Comparison of ENCODE assay signal across 24 mouse cellular contexts in genomic region chr15:79001559-79001958, GRCm38 (mm10). TPM values are rescaled to one million over a fixed set of nuclear protein-coding genes. Genes with fewer than 3 reads are reported as not detected.
DNase-seq lines count a peak whose midpoint lies in the region; ATAC-seq and TF ChIP-seq lines count a peak whose summit lies in the region.
"Had no signal": no experiment of that assay in that cellular context is flagged by ENCODE, and none has a peak within 500 bp of the region (broad histone marks: within the 10 kb centered on the region; RNA-seq: fewer than 3 reads in every experiment).

No protein-coding gene starts in this region.

- no peak for TF ChIP-seq CTCF in cerebellum, adult 2 months (IDR thresholded peaks at IDR 0.05; ENCODE audit: borderline replicate concordance, insufficient read depth, low read depth, low read length)

- H3K27ac ChIP-seq in cerebellum, adult 2 months (ENCODE audit: insufficient read depth, low read length): peak overlapping the region; percentile 23; the same call in 1 of the 2 replicates
- no peak overlapping the region for H3K27ac ChIP-seq in kidney, embryonic 14.5 days (ENCODE audit: low read depth, low read length)
- H3K27ac ChIP-seq in forebrain, embryonic 10.5 days: no peak overlapping the region
- H3K27ac ChIP-seq: embryonic facial prominence, embryonic 12.5 days; forebrain, embryonic 12.5 days; heart, adult 2 months; hindbrain, embryonic 12.5 days; kidney, postnatal 0 days had no signal

- H3K9me3 ChIP-seq in kidney, embryonic 14.5 days (ENCODE audit: control insufficient read depth, low read length): no peaks in the 10 kb centered on the region
- no peaks in the 10 kb centered on the region for H3K9me3 ChIP-seq in forebrain, embryonic 10.5 days
- H3K9me3 ChIP-seq: embryonic facial prominence, embryonic 12.5 days; forebrain, embryonic 12.5 days; hindbrain, embryonic 12.5 days had no signal

- H3K36me3 ChIP-seq in kidney, embryonic 14.5 days (ENCODE audit: control insufficient read depth, insufficient read depth, low read length): peaks cover 76% of the 10 kb centered on the region
- peaks cover 97% of the 10 kb centered on the region for H3K36me3 ChIP-seq in forebrain, embryonic 10.5 days (replicated peaks)

- TF ChIP-seq POLR2A in cerebellum, adult 2 months (IDR thresholded peaks at IDR 0.05; ENCODE audit: borderline replicate concordance, insufficient read depth, low read length): no peak

- no peak overlapping the region for H3K9ac ChIP-seq in kidney, embryonic 14.5 days (ENCODE audit: low read depth, low read length)
- H3K9ac ChIP-seq: embryonic facial prominence, embryonic 12.5 days; forebrain, embryonic 12.5 days; hindbrain, embryonic 12.5 days had no signal

- DNase-seq in adrenal gland, adult (ENCODE audit: inconsistent age in 2 of 2, low spot score in 1 of 2): peak; percentile 47 to 74
- no peak for DNase-seq in adrenal gland, adult 8-10 months
- DNase-seq in cerebellum, adult 2 months: no peak
- no peak for DNase-seq in cerebellum, postnatal 25 days
- no peak for DNase-seq in kidney, postnatal 10 days
- no peak for DNase-seq in forebrain, embryonic 10.5 days (ENCODE audit: extremely low spot score, low spot score)
- DNase-seq: B cell, adult 2 months; embryo, embryonic 11 days; gastrocnemius, postnatal 10 days; heart, adult 2 months had no signal

- peaks cover 34% of the 10 kb centered on the region for H3K4me1 ChIP-seq in cerebellum, adult 2 months (ENCODE audit: control insufficient read depth, insufficient read depth, low read length)
- peaks cover 18% of the 10 kb centered on the region for H3K4me1 ChIP-seq in kidney, embryonic 14.5 days (ENCODE audit: control insufficient read depth, insufficient read depth, low read length)
- peaks cover 20% of the 10 kb centered on the region for H3K4me1 ChIP-seq in forebrain, embryonic 10.5 days
- H3K4me1 ChIP-seq: forebrain, embryonic 12.5 days; hindbrain, embryonic 12.5 days had no signal

- ATAC-seq in kidney, embryonic 14.5 days (ENCODE audit: low FRiP score, low TSS enrichment): peak; percentile 10; the same call in 1 of the 2 replicates
- ATAC-seq: CD4-positive, CD25-positive, alpha-beta regulatory T cell, adult 4 months; forebrain, embryonic 16.5 days; hindbrain, embryonic 16.5 days; inflammation-experienced regulatory T-cells, adult 6 months; intestine, postnatal 0 days had no signal

- H3K4me3 ChIP-seq in cerebellum, adult 2 months (replicated peaks; ENCODE audit: insufficient read depth, low read depth, low read length): no peak overlapping the region
- no peak overlapping the region for H3K4me3 ChIP-seq in kidney, embryonic 14.5 days (ENCODE audit: low read length)
- H3K4me3 ChIP-seq in forebrain, embryonic 10.5 days: no peak overlapping the region
- H3K4me3 ChIP-seq: embryonic facial prominence, embryonic 12.5 days; forebrain, embryonic 12.5 days; heart, adult 2 months; hindbrain, embryonic 12.5 days had no signal

- no peaks in the 10 kb centered on the region for H3K27me3 ChIP-seq in cerebellum, adult 2 months (ENCODE audit: control insufficient read depth, insufficient read depth, low read length)
- H3K27me3 ChIP-seq in kidney, embryonic 14.5 days (ENCODE audit: control insufficient read depth, insufficient read depth, low read length): no peaks in the 10 kb centered on the region
- no peaks in the 10 kb centered on the region for H3K27me3 ChIP-seq in forebrain, embryonic 10.5 days (ENCODE audit: poor library complexity, severe bottlenecking)
- H3K27me3 ChIP-seq: embryonic facial prominence, embryonic 12.5 days; forebrain, embryonic 12.5 days; hindbrain, embryonic 12.5 days had no signal

- 90% methylated on average over 5 of the region's 5 CpGs for WGBS in cerebellum, adult 2 months
- WGBS in kidney, embryonic 14.5 days: 91% methylated on average over 5 of the region's 5 CpGs
- 95% methylated on average over 5 of the region's 5 CpGs for WGBS in forebrain, embryonic 10.5 days

- no peak overlapping the region for H3K4me2 ChIP-seq in kidney, embryonic 14.5 days (replicated peaks; ENCODE audit: low read depth, low read length)
- H3K4me2 ChIP-seq: embryonic facial prominence, embryonic 12.5 days; forebrain, embryonic 12.5 days; hindbrain, embryonic 12.5 days had no signal

RNA-seq across cellular contexts. Expression of gene H1f0, which starts 26.7 kb away (rescaled TPM):
- 100 to 1,000 TPM; 122 to 250 (median 176) TPM for total RNA-seq in adrenal gland, adult 8-10 months (2022)
- 197 and 242 TPM in 2 replicates for polyA plus RNA-seq in cerebellum, adult 2 months (2012; rRNA removed)
- polyA plus RNA-seq in kidney, embryonic 14.5 days (2014; fragmentation: Nextera tagmentation; extraction: Ambion mirVana): 137 and 306 TPM in 2 replicates
- polyA plus RNA-seq in forebrain, embryonic 10.5 days (2016; fragmentation: Nextera tagmentation; extraction: Ambion mirVana): 427 and 444 TPM in 2 replicates

RNA-seq across cellular contexts. Expression of gene Galr3, which starts 40.1 kb away (rescaled TPM):
- total RNA-seq in adrenal gland, adult 8-10 months (2022): under 1 TPM in 3 of 4 experiments, not detected in 1; 0.28 to 0.31 (median 0.30) TPM
- polyA plus RNA-seq in cerebellum, adult 2 months (2012; rRNA removed): 0.11 and 0.26 TPM in 2 replicates
- polyA plus RNA-seq in kidney, embryonic 14.5 days (2014; fragmentation: Nextera tagmentation; extraction: Ambion mirVana): 0.28 TPM in 1 of 2 replicates, not detected in the other
- not detected in 2 replicates for polyA plus RNA-seq in forebrain, embryonic 10.5 days (2016; fragmentation: Nextera tagmentation; extraction: Ambion mirVana)
- total RNA-seq: gastrocnemius, postnatal 4 days; heart, adult 2 months; heart, postnatal 10 days; heart, postnatal 4 days had no signal
- polyA plus RNA-seq: CD4-positive, CD25-positive, alpha-beta regulatory T cell, adult 4 months; embryonic facial prominence, embryonic 12.5 days; forebrain, embryonic 12.5 days; forebrain, embryonic 16.5 days; heart, adult 2 months; heart, embryonic 14.5 days; hindbrain, embryonic 12.5 days; inflammation-experienced regulatory T-cells, adult 6 months had no signal

RNA-seq across cellular contexts. Expression of gene Triobp, which starts 54.0 kb away (rescaled TPM):
- 100 to 1,000 TPM; 121 to 175 (median 150) TPM for total RNA-seq in adrenal gland, adult 8-10 months (2022)
- polyA plus RNA-seq in cerebellum, adult 2 months (2012; rRNA removed): 35.3 and 39.4 TPM in 2 replicates
- 50.6 and 54.9 TPM in 2 replicates for polyA plus RNA-seq in kidney, embryonic 14.5 days (2014; fragmentation: Nextera tagmentation; extraction: Ambion mirVana)
- 39.7 and 41.6 TPM in 2 replicates for polyA plus RNA-seq in forebrain, embryonic 10.5 days (2016; fragmentation: Nextera tagmentation; extraction: Ambion mirVana)

Comparison
In these comparisons a context has a peak if more than half of its experiments do, and no peak if none do; other contexts are left out.
1. DNase-seq: peak in adrenal gland, adult (2 of 2); none in adrenal gland, adult 8-10 months (single experiment), cerebellum, adult 2 months (0 of 2), cerebellum, postnatal 25 days (0 of 2), kidney, postnatal 10 days (single experiment) and forebrain, embryonic 10.5 days (single experiment).